Mouse (Mus musculus) limb, embryonic 15.5 days (tissue): ENCODE data around the gene Magi2. TPM values are rescaled to one million over a fixed set of nuclear protein-coding genes. Genes with fewer than 3 reads are reported as not detected.

Experiments
- ATAC-seq: fragments of 200-750 bp; cut with Nextera tagmentation; 2 replicates; pipeline ENCODE4 v1.8.0; 2017; ENCODE audit warnings: low read depth, moderate TSS enrichment; ENCODE audit not compliant: insufficient number of reproducible peaks, low FRiP score, low TSS enrichment
- H3K27ac ChIP-seq: fragments of 300-500 bp; sonication (generic); 2 replicates; pipeline ENCODE4 v1.5.1; 2015; ENCODE audit warnings: moderate library complexity, mild to moderate bottlenecking, inconsistent platforms
- H3K27me3 ChIP-seq: fragments of 300-500 bp; sonication (generic); 2 replicates; pipeline ENCODE4 v1.6.1; 2015; ENCODE audit warnings: inconsistent platforms
- H3K36me3 ChIP-seq: fragments of 300-500 bp; sonication (generic); 2 replicates; pipeline ENCODE4 v1.6.1; 2015; ENCODE audit warnings: inconsistent platforms
- H3K4me1 ChIP-seq: fragments of 300-500 bp; sonication (generic); 2 replicates; pipeline ENCODE4 v1.6.1; 2015; ENCODE audit warnings: inconsistent platforms
- H3K4me2 ChIP-seq: fragments of 300-500 bp; sonication (generic); 2 replicates; pipeline ENCODE4 v1.6.1; 2015; ENCODE audit warnings: mild to moderate bottlenecking, inconsistent platforms
- H3K4me3 ChIP-seq: fragments of 300-500 bp; sonication (generic); 2 replicates; pipeline ENCODE4 v1.5.1; 2015; ENCODE audit warnings: mild to moderate bottlenecking, inconsistent platforms
- H3K9ac ChIP-seq: fragments of 300-500 bp; sonication (generic); 2 replicates; pipeline ENCODE4 v1.6.1; 2015; ENCODE audit warnings: inconsistent platforms
- H3K9me3 ChIP-seq: fragments of 300-500 bp; sonication (generic); 2 replicates; pipeline ENCODE4 v1.6.1; 2016; ENCODE audit warnings: inconsistent platforms
- WGBS: fragments of 180-500 bp; shearing (Covaris S2); methylation state at CpG from one replicate; pipeline ENCODE4 v1.1.7; 2015; 5-methylcytosine and 5-hydroxymethylcytosine counted together
- polyA plus RNA-seq: library from polyadenylated mRNA; unstranded; fragments of >200 nt; fragmentation: Nextera tagmentation; extraction: Ambion mirVana; gene quantifications from 2 replicates; pipeline ENCODE4 v1.2.1, GENCODE M21; 2015

Gene Magi2
- polyA plus RNA-seq: 4.4 and 5.3 TPM in 2 replicates

GRCm38 (mm10) chr5:19226866-19227243, at the start of gene Magi2:
Magi2 (plus strand) TSS chr5:19227036.
- under 1% methylated on average over 23 of the region's 26 CpGs for WGBS
- peak; percentile 36; the same call in 1 of the 2 replicates for ATAC-seq
- H3K27me3 ChIP-seq: no peaks in the 10 kb centered on the region
- H3K27ac ChIP-seq: peak within 1 kb of the TSS; percentile 86
- no peaks in the 10 kb centered on the region for H3K36me3 ChIP-seq
- no peaks in the 10 kb centered on the region for H3K9me3 ChIP-seq
- H3K4me2 ChIP-seq: peak within 1 kb of the TSS; percentile 85
- peak within 1 kb of the TSS; percentile 66 for H3K4me3 ChIP-seq
- H3K4me1 ChIP-seq: peaks cover 19% of the 10 kb centered on the region
- H3K9ac ChIP-seq: peak within 1 kb of the TSS; percentile 53

DNA sequence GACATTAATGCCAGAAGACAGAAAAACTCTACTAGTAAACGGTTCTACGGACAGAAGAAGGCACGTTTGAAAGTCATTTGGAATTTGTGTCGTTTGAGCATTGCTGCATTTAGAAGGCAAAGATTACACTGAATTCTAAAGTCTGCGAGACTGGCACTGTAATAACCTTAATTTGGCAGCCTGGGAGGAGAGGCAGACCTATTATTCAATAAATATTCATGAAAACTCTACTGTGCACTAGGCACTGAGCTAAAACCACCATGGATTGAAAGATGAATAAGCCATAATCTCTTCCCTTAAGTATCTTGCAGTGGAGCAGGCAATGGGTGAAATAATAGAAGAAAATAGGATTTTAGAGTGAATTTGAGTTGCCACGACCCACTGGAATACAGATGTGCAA, 48.2 kb upstream of the Magi2 start:
- no peaks in the 10 kb centered on the region for H3K36me3 ChIP-seq
- H3K4me2 ChIP-seq: no peak overlapping the region
- no peak overlapping the region for H3K4me3 ChIP-seq
- H3K4me1 ChIP-seq: no peaks in the 10 kb centered on the region
- no peak overlapping the region for H3K27ac ChIP-seq
- no peaks in the 10 kb centered on the region for H3K9me3 ChIP-seq
- H3K9ac ChIP-seq: no peak overlapping the region
- no peaks in the 10 kb centered on the region for H3K27me3 ChIP-seq
- ATAC-seq: no peak
- WGBS: 67% methylated on average over 6 of the region's 6 CpGs

DNA sequence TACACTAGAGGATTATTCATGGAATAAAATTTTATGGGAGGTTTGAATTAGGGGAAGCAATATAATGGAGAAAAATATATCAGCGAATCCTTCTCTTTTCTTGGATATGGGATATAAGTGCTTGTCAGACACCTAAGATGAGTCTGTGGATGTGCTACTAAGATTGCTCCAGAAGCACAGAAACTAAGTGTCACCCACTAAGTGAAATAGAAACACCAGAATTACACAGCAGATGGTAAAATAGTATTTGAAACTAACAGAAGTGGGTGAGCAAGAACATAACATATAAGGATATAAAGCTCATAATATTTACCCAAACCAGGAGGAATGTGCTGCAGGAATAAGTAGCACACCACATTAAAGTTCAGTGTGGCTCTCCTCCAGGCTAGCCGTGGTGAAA, 40.7 kb upstream of the Magi2 start:
- Histone ChIP-seq H3K27me3 (no peaks in the 10 kb centered on the region), H3K9me3 (no peaks in the 10 kb centered on the region), H3K4me2 (no peak overlapping the region), H3K9ac (no peak overlapping the region), H3K4me3 (no peak overlapping the region), H3K36me3 (no peaks in the 10 kb centered on the region), H3K27ac (no peak overlapping the region), H3K4me1 (no peaks in the 10 kb centered on the region)
- ATAC-seq: no peak
- 77% methylated on average over 2 of the region's 2 CpGs for WGBS

DNA sequence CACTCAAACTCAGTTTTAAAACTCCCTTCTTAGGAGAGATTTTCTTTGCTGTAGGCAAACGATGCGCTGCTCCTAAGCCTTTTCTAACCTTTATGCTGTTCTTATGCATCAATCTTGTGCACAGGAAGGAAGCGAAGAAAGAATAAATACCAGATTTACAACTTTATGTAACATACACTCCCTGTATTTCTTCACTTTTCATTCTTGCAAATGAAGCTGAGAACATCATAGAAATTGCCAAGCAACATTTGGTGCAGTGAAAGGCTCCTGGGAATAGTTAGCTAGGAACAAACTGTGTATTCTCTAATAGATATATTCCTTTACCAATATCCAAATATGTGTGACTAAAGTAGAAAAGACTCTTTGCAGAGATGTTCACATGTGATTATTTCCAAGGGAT, 15.2 kb upstream of the Magi2 start:
- Histone ChIP-seq H3K4me3 (no peak overlapping the region), H3K27me3 (no peaks in the 10 kb centered on the region), H3K4me1 (no peaks in the 10 kb centered on the region), H3K4me2 (no peak overlapping the region), H3K9ac (no peak overlapping the region), H3K9me3 (no peaks in the 10 kb centered on the region), H3K27ac (no peak overlapping the region), H3K36me3 (no peaks in the 10 kb centered on the region)
- ATAC-seq: no peak
- 87% methylated on average over 3 of the region's 3 CpGs for WGBS

- H3K27ac ChIP-seq: peak overlapping the region; percentile 86
- no peaks in the 10 kb centered on the region for H3K9me3 ChIP-seq
- no peaks in the 10 kb centered on the region for H3K36me3 ChIP-seq
- H3K27me3 ChIP-seq: no peaks in the 10 kb centered on the region
- peak overlapping the region; percentile 85 for H3K4me2 ChIP-seq
- H3K4me3 ChIP-seq: peak overlapping the region; percentile 66
- H3K9ac ChIP-seq: peak overlapping the region; percentile 53
- under 1% methylated on average over 44 of the region's 51 CpGs for WGBS
- peak; percentile 92 for ATAC-seq
- peaks cover 19% of the 10 kb centered on the region for H3K4me1 ChIP-seq
Observed at GRCm38 (mm10) chr5:19226144-19226865, 531 bp upstream of the Magi2 start.

- 0% methylated on average over 21 of the region's 21 CpGs for WGBS
- Histone ChIP-seq H3K27ac (peak overlapping the region; percentile 86; the same call in 1 of the 2 replicates), H3K4me2 (peak overlapping the region; percentile 85), H3K9me3 (no peaks in the 10 kb centered on the region), H3K4me3 (peak overlapping the region; percentile 66), H3K27me3 (no peaks in the 10 kb centered on the region), H3K36me3 (no peaks in the 10 kb centered on the region), H3K9ac (peak overlapping the region; percentile 53), H3K4me1 (peaks cover 19% of the 10 kb centered on the region)
- peak; percentile 9; the same call in 1 of the 2 replicates for ATAC-seq
Observed at GRCm38 (mm10) chr5:19227281-19227680, 445 bp downstream of the Magi2 start.

DNA sequence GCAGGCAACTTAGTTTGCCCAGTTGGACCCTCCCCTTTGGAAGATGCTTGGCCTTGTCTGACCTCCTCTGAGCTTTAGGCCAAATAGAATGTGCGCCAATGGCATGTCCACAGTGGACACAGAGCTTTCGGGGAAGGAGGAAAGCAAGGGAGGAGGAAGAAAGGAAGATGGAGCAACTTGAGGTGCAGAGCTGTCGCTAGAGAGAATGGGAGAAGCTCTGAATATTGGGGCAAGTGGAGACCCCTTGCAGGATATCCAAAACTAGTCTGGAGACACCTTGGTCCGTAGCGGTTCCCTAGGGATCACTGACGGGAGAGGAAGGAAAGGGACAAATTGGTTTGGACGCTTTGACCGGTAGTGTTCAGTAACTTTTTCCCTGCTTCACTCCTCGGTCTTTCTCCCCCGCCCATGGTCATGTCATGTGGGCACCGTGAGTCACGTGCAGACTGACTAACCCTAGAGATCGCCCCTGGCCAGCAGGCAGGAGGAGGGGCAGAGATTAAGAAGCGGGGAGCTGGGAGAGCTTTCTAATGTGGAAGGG, 1.0 kb downstream of the Magi2 start:
- under 1% methylated on average over 14 of the region's 14 CpGs for WGBS
- Histone ChIP-seq H3K27me3 (no peaks in the 10 kb centered on the region), H3K4me1 (peaks cover 19% of the 10 kb centered on the region), H3K4me2 (peak overlapping the region; percentile 85), H3K36me3 (no peaks in the 10 kb centered on the region), H3K9me3 (no peaks in the 10 kb centered on the region), H3K9ac (peak overlapping the region; percentile 53; the same call in 1 of the 2 replicates), H3K27ac (no peak overlapping the region), H3K4me3 (peak overlapping the region; percentile 66)
- ATAC-seq: no peak

- H3K4me3 ChIP-seq: no peak overlapping the region
- H3K36me3 ChIP-seq: no peaks in the 10 kb centered on the region
- H3K9ac ChIP-seq: no peak overlapping the region
- H3K4me1 ChIP-seq: no peaks in the 10 kb centered on the region
- ATAC-seq: no peak
- no peaks in the 10 kb centered on the region for H3K27me3 ChIP-seq
- no peak overlapping the region for H3K27ac ChIP-seq
- no peak overlapping the region for H3K4me2 ChIP-seq
- no peaks in the 10 kb centered on the region for H3K9me3 ChIP-seq
Observed at GRCm38 (mm10) chr5:19241797-19242196, 15.0 kb downstream of the Magi2 start.

GRCm38 (mm10) chr5:19246426-19246825, 19.6 kb downstream of the Magi2 start:
- no peak for ATAC-seq
- H3K9me3 ChIP-seq: no peaks in the 10 kb centered on the region
- no peak overlapping the region for H3K9ac ChIP-seq
- no peaks in the 10 kb centered on the region for H3K27me3 ChIP-seq
- no peak overlapping the region for H3K4me3 ChIP-seq
- H3K4me2 ChIP-seq: no peak overlapping the region
- no peaks in the 10 kb centered on the region for H3K4me1 ChIP-seq
- no peaks in the 10 kb centered on the region for H3K36me3 ChIP-seq
- WGBS: 59% methylated on average over 2 of the region's 2 CpGs
- H3K27ac ChIP-seq: no peak overlapping the region

DNA sequence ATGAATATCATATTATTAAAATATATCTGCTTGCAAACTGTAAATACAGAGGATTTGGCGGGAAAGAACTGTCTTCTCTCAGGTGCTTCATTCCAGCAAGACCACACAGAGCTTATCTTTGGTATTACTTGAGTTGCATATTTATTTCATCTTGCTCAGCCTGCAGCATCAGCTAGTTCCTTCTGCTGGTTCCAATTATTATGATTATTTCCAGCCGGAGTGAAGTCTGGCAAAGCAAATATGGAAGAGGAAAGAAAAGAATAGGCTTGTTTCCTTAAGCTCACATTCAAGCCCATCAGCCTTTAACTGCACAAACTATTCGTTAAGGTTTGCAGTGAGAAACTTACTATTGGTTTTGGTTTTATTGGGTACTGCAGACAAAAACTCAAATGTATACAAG, 20.4 kb downstream of the Magi2 start:
- Histone ChIP-seq H3K9me3 (no peaks in the 10 kb centered on the region), H3K4me1 (no peaks in the 10 kb centered on the region), H3K4me3 (no peak overlapping the region), H3K27ac (no peak overlapping the region), H3K36me3 (no peaks in the 10 kb centered on the region), H3K9ac (no peak overlapping the region), H3K27me3 (no peaks in the 10 kb centered on the region), H3K4me2 (no peak overlapping the region)
- no peak for ATAC-seq
- 41% methylated on average over 3 of the region's 3 CpGs for WGBS

DNA sequence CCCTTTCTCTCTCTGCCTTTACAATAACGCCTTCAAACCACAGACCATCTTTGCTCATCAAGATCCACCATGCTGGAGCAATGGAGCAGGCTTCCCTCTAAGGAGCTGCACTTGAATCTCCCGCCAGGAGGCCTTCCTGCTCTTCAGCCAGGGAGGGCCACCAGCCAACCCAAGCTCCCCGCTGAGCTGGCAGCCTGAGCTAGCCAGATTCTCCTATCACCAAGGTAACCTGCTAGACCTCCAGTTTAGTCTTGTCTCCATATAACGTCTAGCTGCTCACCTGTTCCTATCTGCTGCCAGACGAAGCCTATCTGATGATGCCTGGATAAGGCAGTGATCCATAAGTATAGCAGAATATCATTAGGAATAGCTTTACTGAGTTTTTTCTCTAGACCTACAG, 36.0 kb downstream of the Magi2 start:
- Histone ChIP-seq H3K27me3 (no peaks in the 10 kb centered on the region), H3K27ac (no peak overlapping the region), H3K4me1 (no peaks in the 10 kb centered on the region), H3K9ac (no peak overlapping the region), H3K9me3 (no peaks in the 10 kb centered on the region), H3K4me2 (no peak overlapping the region), H3K4me3 (no peak overlapping the region), H3K36me3 (no peaks in the 10 kb centered on the region)
- ATAC-seq: no peak
- 55% methylated on average over 5 of the region's 5 CpGs for WGBS

DNA sequence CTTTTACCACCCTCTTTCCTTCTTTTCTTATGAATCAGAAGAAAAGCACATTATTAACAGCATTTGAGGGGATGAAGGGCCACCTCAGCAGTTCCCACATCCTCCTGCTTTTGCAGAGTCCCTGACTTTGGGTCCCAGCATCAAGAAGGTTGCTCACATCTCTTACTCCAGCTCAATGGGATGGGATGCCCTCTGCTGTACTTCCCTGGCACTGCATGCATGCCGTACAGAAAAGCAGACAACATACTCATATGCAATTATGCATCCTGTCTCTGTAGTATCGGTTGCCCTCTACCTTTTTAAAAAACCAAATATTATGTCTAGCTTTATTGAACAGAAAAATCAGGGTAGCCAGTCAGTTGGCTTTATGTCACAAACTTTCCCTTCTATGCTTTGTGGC, 37.8 kb downstream of the Magi2 start:
- Histone ChIP-seq H3K36me3 (no peaks in the 10 kb centered on the region), H3K27me3 (no peaks in the 10 kb centered on the region), H3K9ac (no peak overlapping the region), H3K27ac (no peak overlapping the region), H3K4me2 (no peak overlapping the region), H3K9me3 (no peaks in the 10 kb centered on the region), H3K4me1 (no peaks in the 10 kb centered on the region), H3K4me3 (no peak overlapping the region)
- 73% methylated on average over 2 of the region's 2 CpGs for WGBS
- ATAC-seq: no peak
